Mouse (Mus musculus): Measurements from ENCODE around the gene Hmcn2. TPM values are rescaled to one million over a fixed set of nuclear protein-coding genes. Genes with fewer than 3 reads are reported as not detected.

The Hmcn2 gene
- polyA plus RNA-seq, 1 experiment from 2014 or later: 2.6 TPM

DNA sequence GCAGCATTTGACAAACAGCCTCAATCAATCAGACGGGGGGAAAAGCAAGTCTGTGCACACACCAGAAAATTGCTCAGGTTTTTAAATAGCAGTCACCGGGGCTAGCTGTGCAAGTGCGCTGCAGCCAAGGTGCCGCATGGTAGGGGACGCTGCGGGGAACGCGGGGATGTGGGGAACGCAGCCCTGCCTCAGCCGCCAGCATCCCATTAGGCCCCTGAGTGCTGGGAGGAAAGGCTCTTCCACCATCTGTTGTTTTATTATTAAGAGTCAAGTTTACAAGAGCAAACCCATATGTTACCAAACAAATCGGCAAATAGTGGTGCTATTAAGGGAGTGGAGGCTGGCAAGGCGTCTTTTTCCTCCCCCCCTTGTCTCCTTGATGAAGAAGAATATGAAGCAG lies 175.0 kb downstream of the Hmcn2 start:
- Histone ChIP-seq H3K27me3 (ENCODE audit: control insufficient read depth, insufficient read depth, low read length) (no peaks in the 10 kb centered on the region), H3K4me1 (replicated peaks; ENCODE audit: control insufficient read depth, insufficient read depth) (no peaks in the 10 kb centered on the region), H3K9me3 (ENCODE audit: control insufficient read depth, low read length) (no peaks in the 10 kb centered on the region), H3K36me3 (ENCODE audit: control insufficient read depth, insufficient read depth, low read length) (no peaks in the 10 kb centered on the region; the same call in 1 of the 2 replicates), H3K4me3 (ENCODE audit: low read depth, low read length) (no peak overlapping the region), H3K9ac (ENCODE audit: low read length) (no peak overlapping the region), H3K4me2 (replicated peaks; ENCODE audit: low read depth) (no peak overlapping the region), H3K27ac (replicated peaks) (no peak overlapping the region)
- ATAC-seq (ENCODE audit: low FRiP score, low TSS enrichment): no peak
- 51% methylated on average over 12 of the region's 12 CpGs for WGBS
- TF ChIP-seq CTCF (IDR thresholded peaks at IDR 0.05; ENCODE audit: low read depth) (no peak), EP300 (optimal IDR thresholded peaks at IDR 0.05) (no peak)
- no peak for DNase-seq (ENCODE audit: low spot score)

GRCm38 (mm10) chr2:31490556-31490955 lies 176.3 kb downstream of the Hmcn2 start:
- H3K4me1 ChIP-seq (replicated peaks; ENCODE audit: control insufficient read depth, insufficient read depth): no peaks in the 10 kb centered on the region
- TF ChIP-seq EP300 (optimal IDR thresholded peaks at IDR 0.05) (no peak), CTCF (IDR thresholded peaks at IDR 0.05; ENCODE audit: low read depth) (no peak)
- H3K9ac ChIP-seq (ENCODE audit: low read length): no peak overlapping the region
- H3K4me2 ChIP-seq (replicated peaks; ENCODE audit: low read depth): no peak overlapping the region
- no peaks in the 10 kb centered on the region for H3K9me3 ChIP-seq (ENCODE audit: control insufficient read depth, low read length)
- no peaks in the 10 kb centered on the region for H3K27me3 ChIP-seq (ENCODE audit: control insufficient read depth, insufficient read depth, low read length)
- no peaks in the 10 kb centered on the region; the same call in 1 of the 2 replicates for H3K36me3 ChIP-seq (ENCODE audit: control insufficient read depth, insufficient read depth, low read length)
- no peak for ATAC-seq (ENCODE audit: low FRiP score, low TSS enrichment)
- H3K27ac ChIP-seq (replicated peaks): no peak overlapping the region
- no peak overlapping the region for H3K4me3 ChIP-seq (ENCODE audit: low read depth, low read length)
- DNase-seq (ENCODE audit: low spot score): no peak
- WGBS: 82% methylated on average over 2 of the region's 2 CpGs

- Histone ChIP-seq H3K9ac (ENCODE audit: low read length) (no peak overlapping the region), H3K4me1 (replicated peaks; ENCODE audit: control insufficient read depth, insufficient read depth) (no peaks in the 10 kb centered on the region), H3K4me2 (replicated peaks; ENCODE audit: low read depth) (no peak overlapping the region), H3K4me3 (ENCODE audit: low read depth, low read length) (no peak overlapping the region), H3K27ac (replicated peaks) (no peak overlapping the region), H3K9me3 (ENCODE audit: control insufficient read depth, low read length) (no peaks in the 10 kb centered on the region), H3K27me3 (ENCODE audit: control insufficient read depth, insufficient read depth, low read length) (no peaks in the 10 kb centered on the region), H3K36me3 (ENCODE audit: control insufficient read depth, insufficient read depth, low read length) (no peaks in the 10 kb centered on the region)
- 95% methylated on average over 8 of the region's 8 CpGs for WGBS
- TF ChIP-seq CTCF (IDR thresholded peaks at IDR 0.05; ENCODE audit: low read depth) (peak; percentile 35), EP300 (optimal IDR thresholded peaks at IDR 0.05) (no peak)
- DNase-seq (ENCODE audit: low spot score) (no peak), ATAC-seq (ENCODE audit: low FRiP score, low TSS enrichment) (no peak)
Observed at GRCm38 (mm10) chr2:31492308-31492707, 178.1 kb downstream of the Hmcn2 start.

GRCm38 (mm10) chr2:31493243-31493642 lies 179.0 kb downstream of the Hmcn2 start:
- Histone ChIP-seq H3K36me3 (ENCODE audit: control insufficient read depth, insufficient read depth, low read length) (no peaks in the 10 kb centered on the region), H3K4me3 (ENCODE audit: low read depth, low read length) (no peak overlapping the region), H3K4me1 (replicated peaks; ENCODE audit: control insufficient read depth, insufficient read depth) (no peaks in the 10 kb centered on the region), H3K27ac (replicated peaks) (no peak overlapping the region), H3K4me2 (replicated peaks; ENCODE audit: low read depth) (no peak overlapping the region), H3K9ac (ENCODE audit: low read length) (no peak overlapping the region), H3K27me3 (ENCODE audit: control insufficient read depth, insufficient read depth, low read length) (no peaks in the 10 kb centered on the region), H3K9me3 (ENCODE audit: control insufficient read depth, low read length) (no peaks in the 10 kb centered on the region)
- DNase-seq (ENCODE audit: low spot score): no peak
- no peak for TF ChIP-seq EP300 (optimal IDR thresholded peaks at IDR 0.05)
- WGBS: 81% methylated on average over 11 of the region's 11 CpGs
- ATAC-seq (ENCODE audit: low FRiP score, low TSS enrichment): no peak

GRCm38 (mm10) chr2:31494315-31494714 lies 180.1 kb downstream of the Hmcn2 start:
- ATAC-seq (ENCODE audit: low FRiP score, low TSS enrichment) (no peak), DNase-seq (ENCODE audit: low spot score) (no peak)
- H3K4me1 ChIP-seq (replicated peaks; ENCODE audit: control insufficient read depth, insufficient read depth): no peaks in the 10 kb centered on the region
- H3K27ac ChIP-seq (replicated peaks): no peak overlapping the region
- WGBS: 88% methylated on average over 5 of the region's 5 CpGs
- H3K36me3 ChIP-seq (ENCODE audit: control insufficient read depth, insufficient read depth, low read length): no peaks in the 10 kb centered on the region; the same call in 1 of the 2 replicates
- no peaks in the 10 kb centered on the region for H3K9me3 ChIP-seq (ENCODE audit: control insufficient read depth, low read length)
- no peak overlapping the region for H3K4me3 ChIP-seq (ENCODE audit: low read depth, low read length)
- no peak for TF ChIP-seq EP300 (optimal IDR thresholded peaks at IDR 0.05)
- TF ChIP-seq CTCF (IDR thresholded peaks at IDR 0.05; ENCODE audit: low read depth): no peak
- H3K9ac ChIP-seq (ENCODE audit: low read length): no peak overlapping the region
- no peaks in the 10 kb centered on the region for H3K27me3 ChIP-seq (ENCODE audit: control insufficient read depth, insufficient read depth, low read length)
- H3K4me2 ChIP-seq (replicated peaks; ENCODE audit: low read depth): no peak overlapping the region

DNA sequence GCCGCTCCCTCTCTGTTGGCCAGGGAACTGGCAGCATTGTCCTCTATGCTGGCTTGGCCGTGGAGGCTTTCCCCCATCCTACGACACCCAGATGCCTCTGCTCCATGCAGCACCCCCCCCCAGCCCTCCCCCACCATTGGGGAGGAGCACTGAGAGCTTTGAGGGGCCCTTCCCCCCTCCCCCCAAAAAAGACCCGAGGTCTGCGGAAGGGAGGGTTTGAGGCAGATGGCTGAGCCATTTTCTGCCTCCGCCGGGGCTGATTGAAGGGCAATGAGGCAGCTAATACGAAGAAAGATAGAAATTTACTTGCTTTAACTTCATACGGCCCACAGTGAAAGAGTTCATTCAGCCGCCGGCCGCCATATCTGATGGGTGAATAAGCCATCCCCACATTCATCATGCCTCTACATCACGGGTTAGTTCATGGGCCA lies 180.8 kb downstream of the Hmcn2 start:
- ATAC-seq (ENCODE audit: low FRiP score, low TSS enrichment): no peak
- no peak overlapping the region for H3K9ac ChIP-seq (ENCODE audit: low read length)
- no peaks in the 10 kb centered on the region for H3K9me3 ChIP-seq (ENCODE audit: control insufficient read depth, low read length)
- no peak overlapping the region for H3K4me3 ChIP-seq (ENCODE audit: low read depth, low read length)
- no peak overlapping the region for H3K27ac ChIP-seq (replicated peaks)
- H3K27me3 ChIP-seq (ENCODE audit: control insufficient read depth, insufficient read depth, low read length): no peaks in the 10 kb centered on the region
- DNase-seq (ENCODE audit: low spot score): no peak
- no peaks in the 10 kb centered on the region; the same call in 1 of the 2 replicates for H3K36me3 ChIP-seq (ENCODE audit: control insufficient read depth, insufficient read depth, low read length)
- no peak overlapping the region for H3K4me2 ChIP-seq (replicated peaks; ENCODE audit: low read depth)
- 72% methylated on average over 13 of the region's 13 CpGs for WGBS
- H3K4me1 ChIP-seq (replicated peaks; ENCODE audit: control insufficient read depth, insufficient read depth): no peaks in the 10 kb centered on the region
- TF ChIP-seq CTCF (IDR thresholded peaks at IDR 0.05; ENCODE audit: low read depth) (no peak), EP300 (optimal IDR thresholded peaks at IDR 0.05) (no peak)
